In the genomic region with DNA sequence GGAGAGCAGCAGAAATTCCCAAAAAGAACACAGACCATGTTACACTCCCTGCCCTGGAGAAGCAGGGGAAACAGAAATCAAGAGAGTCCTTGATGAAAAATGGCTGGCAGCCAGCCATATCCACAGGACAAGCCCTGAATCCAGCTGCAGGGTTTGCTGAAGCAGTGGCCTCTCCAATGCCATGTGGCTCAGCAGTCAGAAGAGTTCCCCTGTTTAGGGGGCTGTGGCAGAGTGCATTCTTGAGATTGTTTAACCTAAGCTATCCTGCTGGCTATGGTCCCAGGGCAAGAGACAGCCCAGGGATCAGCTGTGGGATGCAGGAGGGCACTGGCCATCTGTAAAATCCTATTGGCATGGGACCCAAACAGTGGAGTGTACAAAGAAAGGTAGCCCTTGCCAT, we compare ENCODE assay signal across 11 mouse cellular contexts. TPM values are rescaled to one million over a fixed set of nuclear protein-coding genes. Genes with fewer than 3 reads are reported as not detected.
DNase-seq lines count a peak whose midpoint lies in the region; ATAC-seq lines count a peak whose summit lies in the region.
"Had no signal": no experiment of that assay in that cellular context is flagged by ENCODE, and none has a peak within 500 bp of the region (broad histone marks: within the 10 kb centered on the region; RNA-seq: fewer than 3 reads in every experiment).

No protein-coding gene starts in this region.

- H3K4me1 ChIP-seq in heart, embryonic 13.5 days: peaks cover 14% of the 10 kb centered on the region
- 0 out of 2 replicates have a peak, but pooled peaks cover 4% of the 10 kb centered on the region for H3K4me1 ChIP-seq in limb, embryonic 13.5 days
- H3K4me1 ChIP-seq in limb, embryonic 10.5 days: no peaks in the 10 kb centered on the region

- H3K9me3 ChIP-seq in heart, embryonic 13.5 days: no peaks in the 10 kb centered on the region
- H3K9me3 ChIP-seq in limb, embryonic 13.5 days: no peaks in the 10 kb centered on the region
- H3K9me3 ChIP-seq in limb, embryonic 10.5 days (replicated peaks): no peaks in the 10 kb centered on the region

- H3K36me3 ChIP-seq in heart, embryonic 13.5 days: peaks cover 30% of the 10 kb centered on the region
- peaks cover 32% of the 10 kb centered on the region for H3K36me3 ChIP-seq in limb, embryonic 13.5 days
- peaks cover 28% of the 10 kb centered on the region for H3K36me3 ChIP-seq in limb, embryonic 10.5 days

- intact Hi-C loops in heart, postnatal 36 days (cut with DNase I): no loop called here

- no peak overlapping the region for H3K4me2 ChIP-seq in heart, embryonic 13.5 days
- no peak overlapping the region for H3K4me2 ChIP-seq in limb, embryonic 13.5 days (replicated peaks)

- H3K27ac ChIP-seq in heart, embryonic 13.5 days (replicated peaks): peak overlapping the region; percentile 48
- H3K27ac ChIP-seq in limb, embryonic 13.5 days: no peak overlapping the region
- no peak overlapping the region for H3K27ac ChIP-seq in limb, embryonic 10.5 days

- no peaks in the 10 kb centered on the region for H3K27me3 ChIP-seq in heart, embryonic 13.5 days (replicated peaks)
- no peaks in the 10 kb centered on the region for H3K27me3 ChIP-seq in limb, embryonic 13.5 days
- no peaks in the 10 kb centered on the region for H3K27me3 ChIP-seq in limb, embryonic 10.5 days (ENCODE audit: low read depth, poor library complexity, severe bottlenecking)

- DNase-seq in heart, postnatal 36 days: no peak
- DNase-seq in limb, embryonic 10.5 days (ENCODE audit: low spot score): no peak
- DNase-seq in adrenal gland, adult 2 months: peak; percentile 65
- DNase-seq in lung, postnatal 14 days: peak; percentile 24
- DNase-seq in right cerebral cortex, postnatal 36 days (ENCODE audit: low spot score in 2 of 2): no peak
- no peak for DNase-seq in thymus, adult 18-20 months
- DNase-seq: gastrocnemius, postnatal 36 days had no signal

- ATAC-seq in heart, embryonic 13.5 days (ENCODE audit: extremely low read depth, insufficient number of reproducible peaks, low FRiP score, low TSS enrichment): no peak
- 0 out of 2 replicates have a peak, but pooled peaks have one; percentile 24 for ATAC-seq in limb, embryonic 13.5 days (ENCODE audit: low FRiP score, low read depth)
- ATAC-seq: CD4-positive, CD25-positive, alpha-beta regulatory T cell, adult 4 months; midbrain, embryonic 16.5 days had no signal

- H3K9ac ChIP-seq in heart, embryonic 13.5 days: no peak overlapping the region
- no peak overlapping the region for H3K9ac ChIP-seq in limb, embryonic 13.5 days

- no peak overlapping the region for H3K4me3 ChIP-seq in heart, embryonic 13.5 days
- H3K4me3 ChIP-seq in limb, embryonic 13.5 days: no peak overlapping the region
- H3K4me3 ChIP-seq in limb, embryonic 10.5 days: no peak overlapping the region

RNA-seq across cellular contexts. Expression of gene Rbbp5, which starts 8.2 kb away (rescaled TPM):
- 24.5 and 27.5 TPM in 2 replicates for polyA plus RNA-seq in heart, embryonic 13.5 days (2015; fragmentation: Nextera tagmentation; extraction: Ambion mirVana)
- total RNA-seq in heart, postnatal 36 days (2021): 10 to 100 TPM; 19.2 to 22.0 TPM
- 51.1 and 55.2 TPM in 2 replicates for polyA plus RNA-seq in limb, embryonic 13.5 days (2015; fragmentation: Nextera tagmentation; extraction: Ambion mirVana)
- 59.4 and 66.8 TPM in 2 replicates for polyA plus RNA-seq in limb, embryonic 10.5 days (2016; fragmentation: Nextera tagmentation; extraction: Ambion mirVana)
- 10 to 100 TPM; 33.1 to 40.2 TPM for total RNA-seq in adrenal gland, adult 2 months (2021)
- 4.5 and 5.0 TPM in 2 replicates for polyA plus RNA-seq in adrenal gland, adult 2 months (2012; rRNA removed)

RNA-seq across cellular contexts. Expression of gene Tmem81, which starts 37.1 kb away (rescaled TPM):
- 0.73 and 0.78 TPM in 2 replicates for polyA plus RNA-seq in heart, embryonic 13.5 days (2015; fragmentation: Nextera tagmentation; extraction: Ambion mirVana)
- total RNA-seq in heart, postnatal 36 days (2021): 1 to 10 TPM; 1.4 to 1.5 TPM
- polyA plus RNA-seq in limb, embryonic 13.5 days (2015; fragmentation: Nextera tagmentation; extraction: Ambion mirVana): 1.7 and 2.0 TPM in 2 replicates
- 1.5 and 1.7 TPM in 2 replicates for polyA plus RNA-seq in limb, embryonic 10.5 days (2016; fragmentation: Nextera tagmentation; extraction: Ambion mirVana)
- total RNA-seq in adrenal gland, adult 2 months (2021): 1 to 10 TPM; 3.3 to 5.4 TPM
- polyA plus RNA-seq in adrenal gland, adult 2 months (2012; rRNA removed): 1.5 and 1.7 TPM in 2 replicates

RNA-seq across cellular contexts. Expression of gene Dstyk, which starts 51.6 kb away (rescaled TPM):
- polyA plus RNA-seq in heart, embryonic 13.5 days (2015; fragmentation: Nextera tagmentation; extraction: Ambion mirVana): 8.5 and 9.1 TPM in 2 replicates
- total RNA-seq in heart, postnatal 36 days (2021): 10 to 100 TPM; 16.6 to 17.0 TPM
- 15.8 and 18.0 TPM in 2 replicates for polyA plus RNA-seq in limb, embryonic 13.5 days (2015; fragmentation: Nextera tagmentation; extraction: Ambion mirVana)
- 13.3 and 15.9 TPM in 2 replicates for polyA plus RNA-seq in limb, embryonic 10.5 days (2016; fragmentation: Nextera tagmentation; extraction: Ambion mirVana)
- total RNA-seq in adrenal gland, adult 2 months (2021): 10 to 100 TPM; 19.9 to 23.7 TPM
- 11.7 and 15.5 TPM in 2 replicates for polyA plus RNA-seq in adrenal gland, adult 2 months (2012; rRNA removed)

Comparison
In these comparisons a context has a peak if more than half of its experiments do, and no peak if none do; other contexts are left out.
1. DNase-seq: peak in adrenal gland, adult 2 months (single experiment) and lung, postnatal 14 days (single experiment); none in heart, postnatal 36 days (0 of 2), limb, embryonic 10.5 days (single experiment), right cerebral cortex, postnatal 36 days (0 of 2) and thymus, adult 18-20 months (0 of 2).